Mouse (Mus musculus): ENCODE results near the gene 4930432M17Rik. TPM values are rescaled to one million over a fixed set of nuclear protein-coding genes. Genes with fewer than 3 reads are reported as not detected.

The 4930432M17Rik gene
- not detected for total RNA-seq (2021)
- polyA plus RNA-seq (2012; rRNA removed): not detected in 2 replicates
- long read RNA-seq: 0 reads

DNA sequence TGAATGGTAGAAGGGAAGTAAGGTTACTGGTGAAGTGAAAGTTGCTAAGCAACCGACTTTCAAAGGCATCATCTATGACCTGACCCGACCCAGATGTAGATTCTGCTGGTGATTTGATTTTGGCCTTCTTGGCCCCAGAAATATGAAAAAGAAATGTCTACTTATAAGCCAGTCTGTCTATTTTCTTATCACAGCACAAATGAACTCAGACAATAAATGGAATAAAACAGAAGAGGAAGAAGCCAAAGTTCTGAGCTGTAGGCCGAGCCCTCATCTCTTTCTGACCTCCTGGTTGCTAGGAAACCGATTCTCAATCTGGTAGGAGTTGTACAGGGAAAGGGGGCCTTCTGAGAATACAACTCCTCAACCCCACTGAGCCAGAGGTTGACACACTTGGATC, at the start of gene 4930432M17Rik:
TSS of gene 4930432M17Rik (plus strand) at position 301 of the 400 bp plus-strand sequence.
- DNase-seq: no peak

DNA sequence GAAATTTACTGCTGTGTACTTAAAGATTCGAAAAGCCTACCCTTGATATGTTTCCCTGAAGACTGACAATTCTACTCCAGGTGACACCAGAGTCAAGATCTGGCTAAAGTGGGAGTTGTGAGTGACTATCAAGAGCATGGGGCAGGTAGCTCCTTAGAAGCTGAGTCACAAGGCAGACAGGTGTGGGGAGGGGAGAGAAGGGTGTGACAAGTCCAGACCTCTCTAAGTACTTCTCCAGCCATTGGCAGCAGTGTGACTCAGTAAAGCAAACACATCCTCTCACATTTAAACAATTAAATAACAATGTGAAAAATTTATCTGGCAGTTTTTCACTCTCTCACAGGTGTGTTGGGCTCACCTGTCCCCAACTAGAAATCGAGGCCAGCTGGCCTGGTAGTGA, 44.9 kb upstream of the 4930432M17Rik start:
- DNase-seq: no peak

GRCm38 (mm10) chr3:121626273-121626672, 44.3 kb upstream of the 4930432M17Rik start:
- no peak for DNase-seq

DNA sequence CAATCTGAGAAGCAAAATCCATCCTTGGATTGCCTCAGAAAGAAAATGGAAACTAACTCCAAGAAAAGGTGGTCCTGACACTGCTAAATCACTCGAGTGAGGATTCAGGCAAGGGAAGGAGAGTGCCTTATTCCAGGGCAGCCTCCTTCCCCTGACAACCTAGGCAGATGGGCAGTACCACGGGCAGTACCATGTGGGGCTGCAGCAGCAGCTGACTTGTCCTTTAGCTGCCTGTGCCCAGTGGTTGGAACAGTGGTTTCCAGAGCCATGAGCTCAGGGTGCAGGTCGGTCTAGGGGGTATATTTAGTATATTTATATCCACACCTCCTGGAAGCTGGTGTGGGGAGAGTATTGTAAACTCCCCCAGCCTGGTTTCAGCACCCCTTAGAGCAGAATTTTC, 42.3 kb upstream of the 4930432M17Rik start:
- no peak for DNase-seq

GRCm38 (mm10) chr3:121630626-121631025, 39.9 kb upstream of the 4930432M17Rik start:
- DNase-seq: no peak

DNA sequence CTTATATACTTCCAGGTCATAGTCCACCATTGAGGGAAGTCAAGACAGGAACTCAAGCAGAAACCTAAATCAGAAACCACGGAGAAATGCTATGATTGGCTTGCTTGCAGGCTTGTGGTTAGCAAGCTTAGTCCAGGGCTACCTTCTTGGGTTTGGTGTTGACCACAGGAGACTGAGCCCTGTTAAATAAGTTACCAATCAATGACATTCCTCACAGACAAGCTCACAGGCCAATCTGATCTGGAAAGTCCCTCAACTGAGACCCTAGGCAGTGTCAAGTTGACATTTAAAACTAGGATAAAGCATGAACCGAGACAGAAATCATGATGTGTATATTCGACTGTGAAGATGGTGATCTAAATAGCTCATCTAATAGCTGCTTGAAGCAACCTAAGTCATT, 35.6 kb upstream of the 4930432M17Rik start:
- DNase-seq: no peak

- peak; percentile 60 for DNase-seq
Observed at GRCm38 (mm10) chr3:121635505-121635904, 35.1 kb upstream of the 4930432M17Rik start.

DNA sequence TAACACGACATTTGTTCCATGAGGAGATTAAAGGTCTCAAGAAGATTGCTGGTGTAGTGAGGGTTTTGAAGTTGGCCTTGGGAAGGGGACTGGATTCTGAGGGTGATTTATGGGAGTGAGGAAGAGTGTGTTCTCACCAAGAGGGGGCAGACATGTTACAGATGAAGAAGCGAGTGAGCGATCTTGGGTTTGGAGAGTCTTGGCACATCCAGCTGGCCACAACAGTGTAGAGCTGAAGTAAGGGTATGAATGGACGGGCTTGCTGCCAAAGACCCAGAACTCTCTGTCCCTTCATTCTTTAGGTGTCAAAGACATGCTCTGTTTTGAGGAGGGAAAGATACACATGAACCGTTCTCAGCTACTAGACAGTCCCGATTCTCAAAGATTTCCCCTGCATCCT, 34.2 kb upstream of the 4930432M17Rik start:
- DNase-seq: no peak

GRCm38 (mm10) chr3:121636748-121637147, 33.8 kb upstream of the 4930432M17Rik start:
- DNase-seq: no peak

- no peak for DNase-seq
Observed at GRCm38 (mm10) chr3:121637792-121638191, 32.8 kb upstream of the 4930432M17Rik start.

GRCm38 (mm10) chr3:121638241-121638640, 32.3 kb upstream of the 4930432M17Rik start:
- no peak for DNase-seq

DNA sequence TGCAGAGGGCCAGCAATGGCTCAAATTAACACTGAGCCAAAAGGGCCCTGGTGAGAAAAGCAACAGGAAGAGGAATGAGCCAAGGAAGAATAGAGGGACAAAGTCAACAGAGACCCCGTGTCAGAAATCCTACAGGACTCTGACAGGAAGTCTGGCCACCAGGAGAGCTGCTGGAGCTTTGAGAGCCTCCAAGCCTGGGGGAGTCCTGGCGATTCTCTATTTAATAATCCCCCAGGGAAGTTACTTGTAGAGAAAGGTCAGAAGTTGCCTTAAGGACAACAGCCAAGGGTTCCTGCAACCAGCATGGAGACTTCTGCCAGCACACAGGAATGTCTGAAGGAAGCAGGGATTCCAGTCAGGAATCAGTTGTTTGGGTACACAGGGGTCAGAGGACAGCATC, 30.0 kb upstream of the 4930432M17Rik start:
- DNase-seq: no peak

- DNase-seq: peak; percentile 73
Observed at GRCm38 (mm10) chr3:121643236-121643635, 27.3 kb upstream of the 4930432M17Rik start.

- peak; percentile 23 for DNase-seq
Observed at GRCm38 (mm10) chr3:121645447-121645846, 25.1 kb upstream of the 4930432M17Rik start.

DNA sequence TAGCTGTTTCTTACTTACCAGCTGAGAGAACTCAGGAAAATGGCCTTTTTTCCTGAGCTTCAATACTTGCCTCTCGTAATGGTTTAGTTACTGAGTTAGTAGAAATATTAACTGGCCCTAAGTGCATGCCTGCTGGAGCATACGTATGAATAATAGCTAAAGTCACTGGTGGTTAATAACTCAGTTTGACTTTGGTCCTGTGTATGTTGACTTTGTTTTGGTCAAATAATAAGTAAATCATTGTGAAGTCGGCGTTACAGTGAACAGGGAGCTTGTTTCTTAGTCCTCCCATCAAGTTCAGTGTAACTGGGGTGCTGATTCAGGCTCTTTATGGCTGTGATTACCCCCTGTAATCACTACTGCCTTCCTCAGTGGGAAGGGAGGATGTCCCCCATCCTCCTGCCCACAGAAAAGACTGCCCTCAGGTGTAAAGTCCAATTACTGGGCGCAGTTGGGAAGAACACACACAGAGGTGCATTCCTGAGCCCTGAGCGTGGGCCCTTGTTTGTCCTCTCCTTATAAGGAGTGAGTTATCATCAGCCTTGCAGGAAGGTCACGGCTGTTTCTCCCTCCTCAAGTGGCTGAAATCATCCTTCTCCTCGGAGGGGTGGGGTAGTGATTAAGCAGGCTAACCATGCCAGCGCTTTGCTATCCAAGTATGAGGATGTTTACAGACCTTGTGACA, 24.1 kb upstream of the 4930432M17Rik start:
- DNase-seq: peak; percentile 45

DNA sequence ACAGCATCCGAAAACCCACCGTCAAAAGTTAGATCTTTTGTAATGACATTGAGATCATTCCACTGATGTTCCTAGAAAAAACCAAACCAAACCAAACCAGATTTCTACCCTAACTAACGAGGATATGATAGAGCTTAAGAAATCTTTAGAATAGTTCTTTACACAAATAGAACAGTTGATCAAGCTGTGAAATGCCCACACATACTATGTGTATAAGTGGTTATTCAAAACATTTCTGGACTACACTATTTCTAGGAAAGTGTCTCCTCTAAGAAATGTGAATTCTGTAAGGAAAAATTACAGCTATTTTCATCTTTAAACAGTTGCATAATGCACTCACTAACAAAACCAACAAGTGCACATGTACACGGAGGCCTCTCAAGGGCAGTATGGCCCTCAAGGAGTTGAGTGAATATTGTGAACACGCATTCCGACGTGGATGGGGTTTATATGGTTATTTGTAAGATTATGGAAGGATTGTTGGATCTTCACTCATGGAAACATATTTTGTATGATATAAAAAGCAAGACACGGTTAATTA, 22.3 kb upstream of the 4930432M17Rik start:
- no peak for DNase-seq

GRCm38 (mm10) chr3:121650052-121650671, 20.4 kb upstream of the 4930432M17Rik start:
- no peak for DNase-seq

DNA sequence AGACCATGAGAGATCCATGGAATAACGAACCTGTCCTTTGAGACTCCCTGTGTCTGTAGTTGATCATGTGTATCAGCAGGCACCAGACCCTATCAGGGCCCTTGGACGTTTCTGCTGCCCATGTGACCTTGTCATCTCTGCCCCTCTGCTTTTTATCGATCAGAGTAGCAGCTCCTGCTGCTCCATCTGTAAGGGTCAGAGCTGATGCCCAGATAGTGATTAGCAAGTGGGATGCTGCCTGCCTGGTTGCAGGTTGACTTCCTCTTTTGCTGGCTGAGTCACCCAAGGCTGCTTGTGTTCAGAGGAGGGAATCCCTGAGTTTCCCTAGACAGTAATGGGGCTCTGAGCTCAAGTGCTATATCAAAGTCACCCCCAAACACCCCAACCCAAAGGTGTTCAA, 18.9 kb upstream of the 4930432M17Rik start:
- peak; percentile 30 for DNase-seq

DNA sequence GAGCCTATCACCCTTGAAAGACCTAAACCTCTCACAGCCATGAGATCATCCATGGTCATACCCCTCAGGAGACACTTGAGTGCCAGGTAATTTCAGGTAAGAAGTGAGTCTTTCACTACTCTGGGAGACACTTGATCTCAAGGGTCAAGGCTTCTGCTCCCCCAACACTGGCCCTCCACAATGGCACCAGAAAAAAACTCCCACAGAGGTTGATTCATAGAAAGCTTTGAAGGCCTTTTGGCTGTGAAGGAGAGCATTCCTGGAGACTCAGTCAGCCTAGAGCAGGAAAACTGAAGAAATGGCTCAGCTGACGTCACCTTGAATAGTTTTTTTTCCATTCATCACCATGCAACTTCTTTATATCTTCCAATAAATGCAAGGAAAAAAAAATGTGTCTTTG, 18.4 kb upstream of the 4930432M17Rik start:
- DNase-seq: peak; percentile 63

DNA sequence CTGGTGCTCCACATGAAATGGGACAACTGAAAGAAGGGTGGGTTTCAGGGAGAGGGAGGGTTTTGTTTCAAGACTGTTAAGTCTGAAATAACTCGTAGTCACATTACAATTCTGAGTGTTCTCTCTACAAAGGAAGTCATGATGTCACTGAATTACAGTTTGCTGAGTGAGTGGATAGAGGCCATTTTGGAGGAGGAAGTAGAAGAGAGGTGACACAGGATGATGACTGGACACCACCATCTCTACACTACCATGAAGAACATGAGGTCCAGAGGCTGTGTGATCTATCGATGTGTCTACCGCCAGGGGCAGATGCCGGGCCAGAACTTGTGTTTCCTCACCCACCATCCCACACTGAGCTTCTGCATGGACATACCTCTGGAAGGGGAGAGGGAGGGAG, 13.6 kb upstream of the 4930432M17Rik start:
- DNase-seq: no peak

GRCm38 (mm10) chr3:121662705-121663469, 7.7 kb upstream of the 4930432M17Rik start:
- no peak for DNase-seq

- no peak for DNase-seq
Observed at GRCm38 (mm10) chr3:121663470-121663847, 7.1 kb upstream of the 4930432M17Rik start.
